Mouse (Mus musculus) small intestine, adult 2 months (tissue): ENCODE measurements around the gene Pkig. TPM values are rescaled to one million over a fixed set of nuclear protein-coding genes. Genes with fewer than 3 reads are reported as not detected.

Experiments
- H3K27ac ChIP-seq: fragments of 200-500 bp; 2 replicates; pipeline ENCODE4 v1.5.1; 2012; ENCODE audit warnings: low read depth, low read length, control low read depth, inconsistent platforms; ENCODE audit not compliant: insufficient read depth
- H3K27me3 ChIP-seq: fragments of 200-500 bp; 2 replicates; pipeline ENCODE4 v1.6.1; 2012; ENCODE audit warnings: mild to moderate bottlenecking, moderate library complexity, low read length, inconsistent platforms; ENCODE audit not compliant: control insufficient read depth, insufficient read depth
- H3K36me3 ChIP-seq: fragments of 200-500 bp; 2 replicates; pipeline ENCODE4 v1.6.1; 2012; ENCODE audit warnings: mild to moderate bottlenecking, low read length, control low read depth, inconsistent platforms; ENCODE audit not compliant: control insufficient read depth, insufficient read depth
- H3K4me1 ChIP-seq: fragments of 200-500 bp; 2 replicates; pipeline ENCODE4 v1.6.1; 2012; ENCODE audit warnings: low read length, inconsistent platforms, mixed read lengths; ENCODE audit not compliant: control insufficient read depth, insufficient read depth, insufficient read length
- H3K4me3 ChIP-seq: fragments of 200-500 bp; 2 replicates; pipeline ENCODE4 v1.5.1; 2012; ENCODE audit warnings: low read depth, mild to moderate bottlenecking, control low read depth, inconsistent platforms, low read length, moderate library complexity
- CTCF ChIP-seq: fragments of 200-500 bp; IDR thresholded peaks from 2 replicates; pipeline ENCODE4 v1.5.1; 2012; ENCODE audit warnings: low read depth, mild to moderate bottlenecking, control low read depth, inconsistent platforms, low read length, moderate library complexity, mixed read lengths; ENCODE audit not compliant: insufficient replicate concordance, insufficient read length; ENCODE audit errors: extremely low read depth
- POLR2A ChIP-seq: fragments of 200-500 bp; IDR thresholded peaks from 2 replicates; pipeline ENCODE4 v1.6.1; 2012; ENCODE audit warnings: low read depth, mild to moderate bottlenecking, control low read depth, inconsistent platforms, low read length, moderate library complexity
- WGBS: fragments of 180-500 bp; shearing (Covaris S2); methylation state at CpG from one replicate; pipeline ENCODE4 v1.1.7; 2018; 5-methylcytosine and 5-hydroxymethylcytosine counted together
- polyA plus RNA-seq: library from polyadenylated mRNA; depleted of rRNA; stranded (reverse); fragments of >200 nt; gene quantifications from 2 replicates; pipeline ENCODE4 v1.2.3, GENCODE M21; 2012

Gene Pkig
- polyA plus RNA-seq, 1 experiment, result 143 TPM

GRCm38 (mm10) chr2:163690409-163691304 lies 32.5 kb downstream of the Pkig start:
- 93% methylated on average over 8 of the region's 8 CpGs for WGBS
- H3K4me1 ChIP-seq, result peaks cover 12% of the 10 kb centered on the region; the same call in 1 of the 2 replicates
- no peak overlapping the region for H3K4me3 ChIP-seq
- no peaks in the 10 kb centered on the region for H3K27me3 ChIP-seq
- TF ChIP-seq POLR2A, result no peak
- TF ChIP-seq CTCF, result no peak
- no peaks in the 10 kb centered on the region for H3K36me3 ChIP-seq
- no peak overlapping the region for H3K27ac ChIP-seq

- Histone ChIP-seq H3K27ac (no peak overlapping the region), H3K36me3 (no peaks in the 10 kb centered on the region), H3K27me3 (no peaks in the 10 kb centered on the region), H3K4me3 (no peak overlapping the region), H3K4me1 (peaks cover 13% of the 10 kb centered on the region; the same call in 1 of the 2 replicates)
- 62% methylated on average over 6 of the region's 6 CpGs for WGBS
- TF ChIP-seq POLR2A, result no peak
- no peak for TF ChIP-seq CTCF
Measured at GRCm38 (mm10) chr2:163691846-163692605, 33.8 kb downstream of the Pkig start.

GRCm38 (mm10) chr2:163692873-163693612 lies 34.9 kb downstream of the Pkig start:
- TF ChIP-seq POLR2A (no peak), CTCF (no peak)
- no peak overlapping the region for H3K4me3 ChIP-seq
- peaks cover 16% of the 10 kb centered on the region; the same call in 1 of the 2 replicates for H3K4me1 ChIP-seq
- no peaks in the 10 kb centered on the region for H3K36me3 ChIP-seq
- peak overlapping the region; percentile 64 for H3K27ac ChIP-seq
- no peaks in the 10 kb centered on the region for H3K27me3 ChIP-seq
- 67% methylated on average over 3 of the region's 3 CpGs for WGBS

- H3K4me1 ChIP-seq, result peaks cover 19% of the 10 kb centered on the region; the same call in 1 of the 2 replicates
- no peaks in the 10 kb centered on the region for H3K27me3 ChIP-seq
- 69% methylated on average over 9 of the region's 9 CpGs for WGBS
- H3K27ac ChIP-seq, result peak overlapping the region; percentile 64
- TF ChIP-seq POLR2A (peak; percentile 55; the same call in 1 of the 2 replicates), CTCF (no peak)
- H3K36me3 ChIP-seq, result no peaks in the 10 kb centered on the region
- H3K4me3 ChIP-seq, result peak overlapping the region; percentile 22
Measured at GRCm38 (mm10) chr2:163693716-163694314, 35.6 kb downstream of the Pkig start.

- H3K27ac ChIP-seq, result 0 out of 2 replicates have a peak overlapping the region, but pooled peaks have one; percentile 5
- 67% methylated on average over 2 of the region's 2 CpGs for WGBS
- no peaks in the 10 kb centered on the region for H3K27me3 ChIP-seq
- H3K4me1 ChIP-seq, result peaks cover 13% of the 10 kb centered on the region; the same call in 1 of the 2 replicates
- TF ChIP-seq CTCF (no peak), POLR2A (no peak)
- no peak overlapping the region for H3K4me3 ChIP-seq
- H3K36me3 ChIP-seq, result no peaks in the 10 kb centered on the region
Measured at GRCm38 (mm10) chr2:163696763-163697162, 38.6 kb downstream of the Pkig start.

GRCm38 (mm10) chr2:163697764-163698480 lies 39.7 kb downstream of the Pkig start:
- no peak overlapping the region for H3K4me3 ChIP-seq
- H3K36me3 ChIP-seq, result no peaks in the 10 kb centered on the region
- TF ChIP-seq CTCF (no peak), POLR2A (no peak)
- peaks cover 9% of the 10 kb centered on the region; the same call in 1 of the 2 replicates for H3K4me1 ChIP-seq
- H3K27me3 ChIP-seq, result no peaks in the 10 kb centered on the region
- 45% methylated on average over 16 of the region's 16 CpGs for WGBS
- H3K27ac ChIP-seq, result peak overlapping the region; percentile 79
